Mouse (Mus musculus) limb, embryonic 14.5 days (tissue): Measurements from ENCODE around the gene Ank2. TPM values are rescaled to one million over a fixed set of nuclear protein-coding genes. Genes with fewer than 3 reads are reported as not detected.

Experiments used
- ATAC-seq: fragments of 200-750 bp; cut with Nextera tagmentation; 2 replicates; pipeline ENCODE4 v1.8.0; 2017; ENCODE audit warnings: low read depth, moderate number of reproducible peaks, moderate TSS enrichment; ENCODE audit not compliant: low FRiP score
- DNase-seq: peaks from one replicate; pipeline ENCODE4 v3.0.0-alpha.2; 2015; ENCODE audit warnings: low spot score
- H3K27ac ChIP-seq: fragments of 300-500 bp; sonication (generic); replicated peaks from 2 replicates; pipeline ENCODE4 v1.5.1; 2014; ENCODE audit warnings: low read depth, mild to moderate bottlenecking, low read length, moderate library complexity, mixed read lengths
- H3K27me3 ChIP-seq: fragments of 300-500 bp; sonication (generic); 2 replicates; pipeline ENCODE4 v1.6.1; 2014; ENCODE audit warnings: low read length, mixed read lengths; ENCODE audit not compliant: control insufficient read depth, insufficient read depth
- H3K36me3 ChIP-seq: fragments of 300-500 bp; sonication (generic); 2 replicates; pipeline ENCODE4 v1.6.1; 2014; ENCODE audit warnings: mild to moderate bottlenecking, low read length, moderate library complexity, mixed read lengths; ENCODE audit not compliant: control insufficient read depth, insufficient read depth
- H3K4me1 ChIP-seq: fragments of 300-500 bp; sonication (generic); 2 replicates; pipeline ENCODE4 v1.6.1; 2014; ENCODE audit warnings: antibody characterized with exemption, low read length, mixed read lengths; ENCODE audit not compliant: control insufficient read depth, insufficient read depth
- H3K4me2 ChIP-seq: fragments of 300-500 bp; sonication (generic); replicated peaks from 2 replicates; pipeline ENCODE4 v1.6.1; 2014; ENCODE audit warnings: low read depth, mild to moderate bottlenecking, low read length, moderate library complexity; ENCODE audit not compliant: severe bottlenecking
- H3K4me3 ChIP-seq: fragments of 300-500 bp; sonication (generic); replicated peaks from 2 replicates; pipeline ENCODE4 v1.5.1; 2014; ENCODE audit warnings: low read length
- H3K9ac ChIP-seq: fragments of 300-500 bp; sonication (generic); 2 replicates; pipeline ENCODE4 v1.6.1; 2014; ENCODE audit warnings: mild to moderate bottlenecking, low read depth, low read length, moderate library complexity; ENCODE audit not compliant: severe bottlenecking
- H3K9me3 ChIP-seq: fragments of 300-500 bp; sonication (generic); 2 replicates; pipeline ENCODE4 v1.6.1; 2016; ENCODE audit warnings: low read length; ENCODE audit not compliant: control insufficient read depth
- POLR2A ChIP-seq: fragments of 200-500 bp; IDR thresholded peaks from 2 replicates; pipeline ENCODE4 v1.8.0; 2012; ENCODE audit warnings: inconsistent platforms, mild to moderate bottlenecking, moderate library complexity, borderline replicate concordance; ENCODE audit not compliant: insufficient read depth, insufficient read length; ENCODE audit errors: extremely low read depth
- WGBS: fragments of 180-500 bp; shearing (Covaris S2); extraction: QIAGEN DNeasy Blood & Tissue Kit; methylation state at CpG from one replicate; pipeline ENCODE4 v1.1.7; 2014; 5-methylcytosine and 5-hydroxymethylcytosine counted together
- polyA plus RNA-seq, 2 experiments: library from polyadenylated mRNA; depleted of rRNA in 1 of 2; stranded (reverse) in 1 of 2; unstranded in 1 of 2; fragments of >200 nt; fragmentation: Nextera tagmentation in 1 of 2; extraction: Ambion mirVana in 1 of 2; gene quantifications; 2 replicates each; pipeline versions ENCODE4 v1.2.1 to v1.2.3; 2012 to 2014

Ank2 gene
- polyA plus RNA-seq, 2 experiments = 33.0 to 41.6 TPM

DNA sequence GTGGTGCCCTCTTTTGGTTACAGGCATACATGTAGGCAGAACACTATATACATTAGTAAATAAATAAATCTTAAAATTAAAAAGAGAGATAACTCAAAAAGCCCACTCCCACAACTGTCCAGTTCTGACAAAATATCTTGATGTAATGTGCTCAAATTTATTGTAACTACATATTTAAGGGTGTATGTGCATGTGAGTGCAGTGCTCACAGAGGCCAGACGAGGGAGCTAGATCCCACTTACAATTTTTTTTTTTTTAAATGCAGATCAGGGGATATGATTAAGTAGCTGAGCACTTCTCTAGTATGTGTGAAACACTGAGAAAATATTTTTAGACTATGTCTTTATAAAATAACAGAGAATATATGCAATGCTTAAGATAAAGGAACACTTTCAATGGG lies 127.4 kb downstream of the Ank2 start:
- WGBS = 94% methylated on average over 1 of the region's 1 CpGs
- H3K27ac ChIP-seq = no peak overlapping the region
- H3K27me3 ChIP-seq = no peaks in the 10 kb centered on the region
- H3K36me3 ChIP-seq = no peaks in the 10 kb centered on the region
- H3K9me3 ChIP-seq = no peaks in the 10 kb centered on the region
- H3K4me2 ChIP-seq = no peak overlapping the region
- no peak overlapping the region for H3K4me3 ChIP-seq
- DNase-seq (no peak), ATAC-seq (no peak)
- TF ChIP-seq POLR2A = no peak
- no peak overlapping the region for H3K9ac ChIP-seq
- peaks cover 6% of the 10 kb centered on the region for H3K4me1 ChIP-seq

DNA sequence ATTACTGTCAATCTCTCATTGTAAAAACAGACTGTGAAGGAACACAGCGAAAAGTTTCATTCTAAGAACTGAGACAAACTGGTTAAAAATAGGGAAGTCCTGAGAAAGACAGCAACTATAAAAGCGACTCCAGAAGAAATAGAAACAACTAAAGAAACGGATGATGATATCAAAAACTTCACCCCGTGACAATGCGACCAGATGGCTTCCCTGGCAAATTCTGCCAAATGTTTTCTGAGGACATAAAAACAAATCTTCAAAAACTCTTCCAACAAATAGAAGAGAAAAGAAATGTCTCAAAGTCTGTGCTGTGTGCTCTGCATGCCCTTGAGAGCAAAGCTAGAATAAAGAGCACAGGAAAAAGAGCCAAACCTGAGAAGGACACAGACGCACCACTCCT lies 129.6 kb downstream of the Ank2 start:
- Histone ChIP-seq H3K9me3 (no peaks in the 10 kb centered on the region), H3K36me3 (no peaks in the 10 kb centered on the region), H3K27me3 (no peaks in the 10 kb centered on the region), H3K9ac (no peak overlapping the region), H3K4me1 (no peaks in the 10 kb centered on the region), H3K4me2 (no peak overlapping the region), H3K4me3 (no peak overlapping the region), H3K27ac (no peak overlapping the region)
- WGBS = 84% methylated on average over 6 of the region's 6 CpGs
- TF ChIP-seq POLR2A = no peak
- ATAC-seq = no peak
- no peak for DNase-seq

- no peaks in the 10 kb centered on the region for H3K36me3 ChIP-seq
- H3K9ac ChIP-seq = no peak overlapping the region
- no peaks in the 10 kb centered on the region for H3K9me3 ChIP-seq
- ATAC-seq = no peak
- H3K27ac ChIP-seq = no peak overlapping the region
- DNase-seq = no peak
- WGBS = 66% methylated on average over 4 of the region's 4 CpGs
- H3K4me3 ChIP-seq = no peak overlapping the region
- H3K27me3 ChIP-seq = no peaks in the 10 kb centered on the region
- no peak overlapping the region for H3K4me2 ChIP-seq
- TF ChIP-seq POLR2A = no peak
- no peaks in the 10 kb centered on the region for H3K4me1 ChIP-seq
These were observed 131.7 kb downstream of the Ank2 start for GRCm38 (mm10) chr3:127367450-127367849.

DNA sequence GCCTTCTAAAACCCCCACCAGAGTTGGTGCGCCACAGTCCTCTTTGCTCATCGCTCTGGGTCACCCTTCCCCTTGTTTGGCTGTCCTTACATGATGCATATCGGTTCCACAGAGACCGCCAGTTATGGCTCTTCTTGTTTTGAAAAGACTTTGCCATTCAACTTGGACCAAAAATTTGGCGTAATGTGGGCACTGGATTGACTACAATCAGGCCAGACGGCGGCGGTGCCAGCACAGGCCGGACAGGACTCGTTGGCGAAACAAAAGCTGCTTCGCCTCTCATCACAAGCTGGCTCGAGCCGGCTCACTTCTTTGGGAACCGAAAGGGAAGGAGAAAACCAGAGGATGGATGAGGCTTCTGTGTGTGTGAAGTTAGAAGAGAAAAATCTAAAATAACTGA lies 135.6 kb downstream of the Ank2 start:
- no peak for DNase-seq
- Histone ChIP-seq H3K27ac (no peak overlapping the region), H3K9ac (no peak overlapping the region), H3K9me3 (no peaks in the 10 kb centered on the region), H3K4me2 (no peak overlapping the region), H3K4me3 (no peak overlapping the region), H3K4me1 (no peaks in the 10 kb centered on the region), H3K27me3 (no peaks in the 10 kb centered on the region), H3K36me3 (no peaks in the 10 kb centered on the region)
- WGBS = 81% methylated on average over 15 of the region's 15 CpGs
- ATAC-seq = no peak
- no peak for TF ChIP-seq POLR2A

DNA sequence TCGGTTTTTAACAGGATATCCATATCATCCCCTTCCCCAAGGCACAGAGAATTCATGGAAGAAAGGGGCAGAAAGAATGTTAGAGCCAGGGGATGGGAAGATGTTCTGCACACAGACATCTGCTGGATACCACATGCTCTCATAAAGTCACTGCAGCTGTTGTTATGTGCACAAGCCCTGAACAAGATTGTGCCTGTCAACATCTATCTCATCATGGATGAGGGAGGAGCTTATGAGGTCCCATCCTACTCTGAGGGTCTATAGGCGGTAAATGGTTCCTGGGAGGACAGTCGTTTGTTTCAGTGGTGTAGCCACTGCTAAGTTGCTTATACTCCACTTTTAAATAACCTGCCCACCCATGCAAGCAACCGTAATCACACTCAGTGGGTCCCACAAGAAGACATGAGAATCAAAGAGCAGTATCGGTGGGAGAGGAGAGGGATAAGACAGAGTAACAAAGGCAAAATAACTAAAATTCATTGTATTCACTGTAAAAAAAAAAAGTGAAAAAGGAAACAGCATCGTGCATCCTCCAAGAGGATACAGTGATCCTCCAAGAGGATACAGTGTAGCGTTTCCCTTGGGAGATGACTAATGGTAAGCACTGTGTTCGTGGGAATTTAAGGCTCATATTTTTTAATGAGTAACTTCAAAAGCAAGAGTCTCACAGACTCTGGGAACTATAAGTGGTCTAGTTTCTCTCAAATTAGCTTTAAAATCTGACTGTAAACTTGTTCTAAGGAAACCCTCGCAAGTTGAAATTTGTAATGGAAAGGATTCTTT lies 136.3 kb downstream of the Ank2 start:
- no peak for TF ChIP-seq POLR2A
- peak; percentile 21 for DNase-seq
- Histone ChIP-seq H3K9me3 (no peaks in the 10 kb centered on the region), H3K27ac (no peak overlapping the region), H3K4me1 (no peaks in the 10 kb centered on the region), H3K4me2 (no peak overlapping the region), H3K9ac (no peak overlapping the region), H3K27me3 (no peaks in the 10 kb centered on the region), H3K4me3 (no peak overlapping the region), H3K36me3 (no peaks in the 10 kb centered on the region)
- WGBS = 63% methylated on average over 9 of the region's 9 CpGs
- ATAC-seq = no peak
